Mouse (Mus musculus) forebrain, embryonic 14.5 days (tissue): ENCODE results near the gene Map6. TPM values are rescaled to one million over a fixed set of nuclear protein-coding genes. Genes with fewer than 3 reads are reported as not detected.

Experiments
- ATAC-seq: fragments of 200-750 bp; cut with Nextera tagmentation; 2 replicates; pipeline ENCODE4 v1.8.0; 2017; ENCODE audit warnings: mild to moderate bottlenecking, moderate library complexity
- DNase-seq: peaks from one replicate; pipeline ENCODE4 v3.0.0-alpha.2; 2015; ENCODE audit warnings: low spot score
- H3K27ac ChIP-seq: fragments of 300-500 bp; sonication (generic); 2 replicates; pipeline ENCODE4 v1.5.1; 2014; ENCODE audit warnings: low read depth, mild to moderate bottlenecking, control low read depth, low read length, moderate library complexity
- H3K27me3 ChIP-seq: fragments of 300-500 bp; sonication (generic); replicated peaks from 2 replicates; pipeline ENCODE4 v1.6.1; 2014; ENCODE audit warnings: low read length, control low read depth, mixed read lengths; ENCODE audit not compliant: control insufficient read depth, insufficient read depth
- H3K36me3 ChIP-seq: fragments of 300-500 bp; sonication (generic); 2 replicates; pipeline ENCODE4 v1.6.1; 2014; ENCODE audit warnings: low read length, control low read depth; ENCODE audit not compliant: control insufficient read depth, insufficient read depth
- H3K4me1 ChIP-seq: fragments of 300-500 bp; sonication (generic); 2 replicates; pipeline ENCODE4 v1.6.1; 2014; ENCODE audit warnings: antibody characterized with exemption, low read length, control low read depth; ENCODE audit not compliant: control insufficient read depth, insufficient read depth
- H3K4me2 ChIP-seq: fragments of 300-500 bp; sonication (generic); 2 replicates; pipeline ENCODE4 v1.6.1; 2014; ENCODE audit warnings: mild to moderate bottlenecking, control low read depth, low read length
- H3K4me3 ChIP-seq: fragments of 300-500 bp; sonication (generic); 2 replicates; pipeline ENCODE4 v1.5.1; 2014; ENCODE audit warnings: low read depth, low read length, control low read depth
- H3K9ac ChIP-seq: fragments of 300-500 bp; sonication (generic); 2 replicates; pipeline ENCODE4 v1.6.1; 2014; ENCODE audit warnings: mild to moderate bottlenecking, low read length, control low read depth, moderate library complexity
- H3K9me3 ChIP-seq: fragments of 300-500 bp; sonication (generic); replicated peaks from 2 replicates; pipeline ENCODE4 v1.6.1; 2016; ENCODE audit warnings: low read length, control low read depth, mixed read lengths; ENCODE audit not compliant: control insufficient read depth
- WGBS: fragments of 180-500 bp; shearing (Covaris S2); extraction: QIAGEN DNeasy Blood & Tissue Kit; methylation state at CpG from one replicate; pipeline ENCODE4 v1.1.7; 2014; 5-methylcytosine and 5-hydroxymethylcytosine counted together
- polyA plus RNA-seq: library from polyadenylated mRNA; unstranded; fragments of >200 nt; fragmentation: Nextera tagmentation; extraction: Ambion mirVana; gene quantifications from 2 replicates; pipeline ENCODE4 v1.2.1, GENCODE M21; 2014

Gene Map6
- polyA plus RNA-seq, 1 experiment from 2014 or later = 46.2 TPM

DNA sequence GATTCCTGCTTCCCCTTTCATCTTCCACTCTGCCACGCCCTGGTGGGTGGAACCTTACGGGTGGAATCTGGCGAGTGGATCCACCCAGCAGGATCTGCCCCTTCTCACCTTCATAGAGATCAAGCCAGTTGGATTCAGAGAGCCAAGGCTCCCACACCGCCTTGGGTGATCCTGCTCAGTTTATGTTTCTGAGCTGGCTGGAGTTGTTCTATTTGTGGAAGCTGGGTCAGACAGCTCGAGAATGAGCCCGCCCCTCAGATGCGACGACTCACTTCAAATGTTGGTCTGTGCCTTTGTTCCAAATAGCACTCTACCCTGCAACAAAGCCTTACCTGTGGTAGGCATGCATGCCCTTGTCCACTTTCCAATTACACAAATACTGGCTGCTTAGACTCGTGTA lies 4.4 kb downstream of the Map6 start:
- peak overlapping the region; percentile 36 for H3K9ac ChIP-seq
- no peaks in the 10 kb centered on the region for H3K27me3 ChIP-seq
- WGBS = 65% methylated on average over 9 of the region's 9 CpGs
- H3K36me3 ChIP-seq = no peaks in the 10 kb centered on the region
- ATAC-seq (no peak), DNase-seq (no peak)
- no peaks in the 10 kb centered on the region for H3K9me3 ChIP-seq
- peak overlapping the region; percentile 73 for H3K4me3 ChIP-seq
- H3K4me1 ChIP-seq = peaks cover 18% of the 10 kb centered on the region
- H3K4me2 ChIP-seq = peak overlapping the region; percentile 96
- peak overlapping the region; percentile 46; the same call in 1 of the 2 replicates for H3K27ac ChIP-seq

DNA sequence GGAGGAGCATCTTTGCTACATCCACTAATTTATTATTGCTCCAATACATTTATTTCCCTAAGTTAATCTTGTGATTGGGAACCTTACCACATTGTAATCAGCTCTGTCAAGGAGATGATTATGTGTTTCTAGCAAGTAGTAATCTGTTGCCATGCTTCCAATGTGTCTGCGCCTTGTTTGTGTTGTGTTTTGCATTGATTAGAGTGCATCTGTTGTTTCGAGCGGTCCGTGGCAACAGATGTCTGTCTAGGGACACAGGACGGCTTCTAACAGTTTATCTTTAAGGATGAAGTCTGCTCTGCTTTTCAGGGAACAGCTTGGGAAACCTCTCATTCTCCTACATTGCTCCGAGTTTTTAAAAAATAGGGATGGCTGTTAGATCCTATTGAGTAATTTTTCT lies 7.9 kb downstream of the Map6 start:
- Histone ChIP-seq H3K4me2 (no peak overlapping the region), H3K4me1 (peaks cover 11% of the 10 kb centered on the region), H3K9ac (no peak overlapping the region), H3K36me3 (no peaks in the 10 kb centered on the region), H3K9me3 (no peaks in the 10 kb centered on the region), H3K27me3 (no peaks in the 10 kb centered on the region), H3K27ac (no peak overlapping the region), H3K4me3 (no peak overlapping the region)
- ATAC-seq = peak; percentile 52; the same call in 1 of the 2 replicates
- DNase-seq = peak; percentile 59
- WGBS = 52% methylated on average over 6 of the region's 6 CpGs

DNA sequence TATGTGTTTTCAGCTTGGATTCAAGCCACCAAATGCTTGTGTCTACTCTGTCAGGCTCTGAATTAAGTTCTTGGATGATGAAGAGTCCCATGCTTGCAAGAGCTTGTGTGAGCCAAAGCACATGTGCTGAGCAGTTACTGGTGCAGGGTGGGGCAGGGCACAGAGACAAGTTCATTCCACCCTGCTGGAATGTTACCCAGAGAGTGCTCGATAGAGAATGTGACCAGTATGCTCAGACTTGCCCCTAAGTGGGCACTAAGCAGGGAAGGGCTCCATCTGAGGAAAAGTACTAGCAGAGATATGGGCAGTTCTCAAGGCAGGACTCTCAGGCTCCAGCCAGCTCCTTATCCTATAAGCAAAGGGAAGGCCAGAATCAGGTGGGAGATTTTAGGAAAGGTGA lies 9.4 kb downstream of the Map6 start:
- no peaks in the 10 kb centered on the region for H3K4me1 ChIP-seq
- WGBS = 79% methylated on average over 1 of the region's 1 CpGs
- DNase-seq (no peak), ATAC-seq (no peak)
- H3K9ac ChIP-seq = no peak overlapping the region
- H3K27me3 ChIP-seq = no peaks in the 10 kb centered on the region
- H3K9me3 ChIP-seq = no peaks in the 10 kb centered on the region
- no peak overlapping the region for H3K4me2 ChIP-seq
- H3K36me3 ChIP-seq = no peaks in the 10 kb centered on the region
- H3K27ac ChIP-seq = no peak overlapping the region
- no peak overlapping the region for H3K4me3 ChIP-seq

DNA sequence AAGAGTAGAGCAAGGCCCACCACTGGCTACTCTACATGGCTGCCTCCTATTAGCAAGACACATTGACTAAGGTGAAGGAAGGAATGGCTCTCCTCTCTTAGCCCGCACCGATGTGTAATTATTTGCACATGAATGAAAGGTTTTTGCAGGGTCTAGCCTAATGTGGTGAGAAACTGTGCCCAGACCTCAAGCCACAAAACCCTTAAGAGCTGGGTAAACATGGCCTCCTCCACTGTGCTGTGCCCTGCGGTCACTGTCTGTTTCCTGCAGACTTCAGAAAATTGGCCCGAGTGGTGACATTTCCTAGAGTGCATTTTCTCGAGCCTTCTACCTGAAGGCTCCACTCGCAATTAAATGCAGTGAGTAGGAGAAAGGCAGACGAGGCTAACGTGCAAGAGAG lies 11.1 kb downstream of the Map6 start:
- Histone ChIP-seq H3K4me1 (no peaks in the 10 kb centered on the region), H3K9me3 (no peaks in the 10 kb centered on the region), H3K27ac (no peak overlapping the region), H3K27me3 (no peaks in the 10 kb centered on the region), H3K36me3 (no peaks in the 10 kb centered on the region), H3K4me3 (no peak overlapping the region), H3K9ac (no peak overlapping the region), H3K4me2 (no peak overlapping the region)
- DNase-seq = no peak
- ATAC-seq = no peak
- 90% methylated on average over 8 of the region's 8 CpGs for WGBS

DNA sequence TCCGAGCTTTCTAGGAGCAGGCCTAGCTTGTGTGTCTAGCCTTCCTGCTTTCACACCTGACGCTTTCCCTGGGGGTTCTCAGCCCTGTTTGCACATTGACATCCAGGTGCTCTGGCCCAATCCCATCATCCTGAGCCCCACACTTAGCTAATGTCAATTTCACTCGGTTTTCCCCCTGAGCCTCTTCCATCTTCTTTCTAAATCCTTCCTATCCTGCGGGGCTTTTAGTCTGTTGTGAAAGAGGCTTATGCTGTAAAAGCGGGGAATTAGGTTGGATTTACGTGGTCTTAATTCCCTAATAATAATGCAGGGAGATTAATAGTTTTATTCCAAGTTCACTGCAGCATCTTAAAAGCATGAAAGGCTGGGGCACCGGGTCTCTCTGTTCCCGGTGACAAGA lies 12.3 kb downstream of the Map6 start:
- H3K4me1 ChIP-seq = no peaks in the 10 kb centered on the region
- H3K4me2 ChIP-seq = no peak overlapping the region
- no peak for ATAC-seq
- H3K27me3 ChIP-seq = no peaks in the 10 kb centered on the region
- H3K9ac ChIP-seq = no peak overlapping the region
- H3K36me3 ChIP-seq = no peaks in the 10 kb centered on the region
- H3K27ac ChIP-seq = no peak overlapping the region
- 30% methylated on average over 8 of the region's 8 CpGs for WGBS
- no peak overlapping the region for H3K4me3 ChIP-seq
- H3K9me3 ChIP-seq = no peaks in the 10 kb centered on the region
- no peak for DNase-seq

DNA sequence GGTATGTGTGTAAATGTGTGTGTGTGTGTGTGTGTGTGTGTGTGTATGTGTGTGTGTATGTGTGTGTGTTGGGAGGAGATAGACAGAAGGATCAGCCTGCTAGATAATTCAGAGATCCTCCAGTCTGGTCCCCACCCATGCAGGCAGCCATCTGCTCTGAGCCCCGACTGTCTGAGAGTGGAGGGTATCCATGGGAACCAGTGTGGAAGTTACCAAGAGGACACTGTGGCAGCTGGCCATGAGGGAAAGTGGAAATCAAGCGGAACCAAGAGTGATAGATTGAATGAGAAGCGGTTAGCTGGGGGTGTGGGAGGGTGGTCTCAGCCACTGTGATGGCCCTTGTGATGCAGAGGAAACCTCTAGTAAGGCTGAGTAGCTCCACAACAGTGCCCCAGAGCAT lies 20.0 kb downstream of the Map6 start:
- H3K36me3 ChIP-seq = peaks cover 4% of the 10 kb centered on the region; the same call in 1 of the 2 replicates
- peak; percentile 81 for DNase-seq
- H3K9ac ChIP-seq = no peak overlapping the region
- H3K4me2 ChIP-seq = no peak overlapping the region
- no peaks in the 10 kb centered on the region for H3K27me3 ChIP-seq
- ATAC-seq = peak; percentile 92
- no peaks in the 10 kb centered on the region for H3K9me3 ChIP-seq
- 31% methylated on average over 3 of the region's 3 CpGs for WGBS
- H3K4me1 ChIP-seq = peaks cover 4% of the 10 kb centered on the region
- peak overlapping the region; percentile 9; the same call in 1 of the 2 replicates for H3K27ac ChIP-seq
- no peak overlapping the region for H3K4me3 ChIP-seq

DNA sequence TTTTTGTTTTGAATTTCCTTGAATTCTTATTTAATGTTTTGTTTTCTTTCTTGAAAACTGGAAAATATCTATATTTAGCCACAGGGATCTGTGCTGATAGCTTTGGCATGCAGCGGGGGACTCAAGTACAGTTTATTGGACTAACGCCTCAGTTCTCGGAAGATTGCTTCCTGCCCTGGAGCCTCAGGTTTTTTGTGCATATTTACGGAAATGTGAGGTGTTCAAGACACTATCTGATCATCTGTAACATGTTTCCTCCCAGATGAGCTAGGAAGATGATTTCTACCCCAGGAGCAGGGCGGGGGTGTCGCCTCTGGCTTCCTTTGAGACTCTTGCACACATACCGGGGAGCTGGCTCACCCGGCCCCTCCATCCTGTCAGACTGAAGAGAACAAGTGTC lies 22.8 kb downstream of the Map6 start:
- Histone ChIP-seq H3K4me1 (peaks cover 4% of the 10 kb centered on the region), H3K27ac (no peak overlapping the region), H3K36me3 (peaks cover 12% of the 10 kb centered on the region; the same call in 1 of the 2 replicates), H3K4me2 (no peak overlapping the region), H3K27me3 (no peaks in the 10 kb centered on the region), H3K4me3 (no peak overlapping the region), H3K9ac (no peak overlapping the region), H3K9me3 (no peaks in the 10 kb centered on the region)
- WGBS = 85% methylated on average over 8 of the region's 8 CpGs
- DNase-seq (no peak), ATAC-seq (no peak)

DNA sequence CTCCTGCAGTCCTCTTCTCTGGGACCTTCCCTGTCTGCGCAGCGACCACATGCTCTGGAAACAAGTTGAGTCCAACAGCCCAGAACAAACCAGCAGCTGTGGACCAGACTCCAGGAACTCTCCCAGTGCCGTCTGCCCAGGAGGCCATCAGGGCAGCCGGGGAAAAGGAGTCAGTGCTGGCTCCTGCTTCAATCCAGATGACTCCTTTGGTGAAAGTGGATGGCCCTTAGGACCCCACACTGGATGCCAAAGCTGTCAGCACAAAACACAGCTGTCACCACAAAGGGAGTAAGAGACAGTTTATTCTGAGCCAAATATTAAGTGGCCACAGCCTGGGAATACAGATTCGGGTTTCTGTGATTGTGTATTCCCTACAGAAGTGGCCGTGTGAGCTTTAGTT lies 23.7 kb downstream of the Map6 start:
- Histone ChIP-seq H3K4me1 (peaks cover 4% of the 10 kb centered on the region), H3K9ac (no peak overlapping the region), H3K27ac (no peak overlapping the region), H3K27me3 (no peaks in the 10 kb centered on the region), H3K4me3 (no peak overlapping the region), H3K9me3 (no peaks in the 10 kb centered on the region), H3K4me2 (no peak overlapping the region), H3K36me3 (peaks cover 12% of the 10 kb centered on the region; the same call in 1 of the 2 replicates)
- no peak for ATAC-seq
- WGBS = 74% methylated on average over 6 of the region's 6 CpGs
- DNase-seq = no peak

DNA sequence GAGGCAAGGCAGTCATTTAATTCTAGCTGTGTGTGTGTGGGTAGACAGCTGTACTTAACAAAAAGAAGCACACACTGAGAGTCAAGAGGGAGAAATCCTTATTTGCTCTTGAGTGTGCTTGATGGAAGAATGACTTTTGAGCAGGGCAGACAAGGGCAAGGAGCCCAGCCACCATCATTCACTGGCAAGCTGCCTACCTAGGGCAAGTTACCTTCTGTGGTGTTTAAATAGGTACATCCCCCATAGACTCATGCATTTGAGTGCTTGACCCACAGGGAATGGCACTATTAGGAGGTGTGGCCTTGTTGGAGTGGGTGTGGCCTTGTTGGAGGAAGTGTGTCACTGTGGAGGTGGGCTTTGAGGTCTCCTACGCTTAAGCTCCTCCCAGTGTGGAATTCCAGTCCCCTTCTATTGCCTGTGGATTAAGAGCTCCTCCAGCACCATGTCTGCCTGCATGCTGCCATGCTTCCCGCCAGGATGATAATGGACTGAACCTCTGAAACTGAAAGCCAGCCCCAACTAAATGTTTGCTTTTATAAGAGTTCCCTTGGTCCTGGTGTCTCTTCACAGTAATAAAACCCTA lies 27.0 kb downstream of the Map6 start:
- Histone ChIP-seq H3K36me3 (peaks cover 12% of the 10 kb centered on the region; the same call in 1 of the 2 replicates), H3K27ac (no peak overlapping the region), H3K9me3 (no peaks in the 10 kb centered on the region), H3K9ac (no peak overlapping the region), H3K27me3 (no peaks in the 10 kb centered on the region), H3K4me1 (no peaks in the 10 kb centered on the region), H3K4me2 (no peak overlapping the region), H3K4me3 (no peak overlapping the region)
- ATAC-seq = no peak
- no peak for DNase-seq
- WGBS = 76% methylated on average over 2 of the region's 2 CpGs
